Mouse (Mus musculus): ENCODE measurements around the gene Cc2d1a. TPM values are rescaled to one million over a fixed set of nuclear protein-coding genes. Genes with fewer than 3 reads are reported as not detected.

The Cc2d1a gene
- polyA plus RNA-seq (2014; fragmentation: Illumina TruSeq; extraction: RNeasy Lipid Tissue Mini Kit (QIAGEN cat#74804); ENCODE audit: insufficient read depth, low read depth, low replicate concordance) = 11.2 TPM

DNA sequence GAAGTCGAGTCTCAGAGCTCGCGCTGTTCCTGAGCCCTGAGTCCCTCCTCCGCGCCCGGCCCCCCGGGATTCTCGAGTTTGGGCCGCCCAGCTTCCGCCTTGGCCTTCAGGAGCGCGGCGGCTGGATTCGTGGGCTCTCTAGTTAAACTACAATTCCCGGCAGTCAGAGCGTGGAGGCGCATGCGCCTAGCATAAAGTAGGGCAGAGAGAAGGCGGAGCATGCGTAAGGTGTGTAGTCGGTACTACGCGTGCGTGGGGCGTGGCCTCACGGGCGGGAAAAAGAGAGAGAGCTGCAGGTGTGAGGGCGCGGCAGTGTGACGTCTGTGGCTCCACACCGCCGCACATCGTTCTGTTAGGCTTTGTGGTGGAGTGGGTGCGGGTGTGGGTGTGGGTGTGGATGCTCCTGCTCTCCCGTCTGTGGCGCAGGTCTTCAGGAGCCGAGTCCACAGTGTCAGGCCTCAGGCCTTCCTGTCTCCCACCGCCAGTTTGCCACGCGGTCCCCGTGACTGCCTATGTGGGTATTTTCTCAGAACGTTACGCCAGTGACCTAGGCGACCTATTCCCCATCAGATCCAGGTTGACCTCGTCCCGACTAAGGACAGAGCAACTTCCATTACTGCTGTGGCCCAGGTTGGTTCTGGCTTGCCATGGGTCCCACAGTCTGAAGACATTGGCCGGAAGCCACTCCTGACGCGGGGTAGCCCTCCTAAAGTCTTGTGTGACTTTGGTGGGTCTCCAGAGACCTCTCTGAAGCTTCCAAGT is at the start of gene Cc2d1a, which contains the start of gene 4930432K21Rik:
TSS of gene Cc2d1a (minus strand) at position 168 of the 762 bp plus-strand sequence.
TSS of gene 4930432K21Rik (plus strand) at position 257 of the 762 bp plus-strand sequence.

DNA sequence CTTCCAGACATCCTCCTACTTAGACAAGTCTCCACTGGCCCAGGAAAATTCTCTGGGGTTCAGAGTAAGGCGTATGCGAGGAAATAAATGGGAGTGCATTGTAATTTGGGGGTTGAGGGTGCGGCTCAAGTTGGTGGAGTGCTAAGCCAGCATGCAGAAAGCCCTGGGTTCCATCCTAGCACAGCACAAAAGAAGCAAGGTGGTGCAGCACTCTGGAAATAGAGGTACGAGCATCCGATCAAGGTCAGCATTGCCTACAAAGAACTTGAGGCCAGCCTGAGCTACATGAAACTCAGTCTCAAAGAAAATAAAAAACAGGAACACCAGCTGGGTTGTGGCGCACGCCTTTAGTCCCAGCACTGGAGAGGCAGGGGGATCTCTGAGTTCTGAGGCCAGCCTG is 37.4 kb upstream of the Cc2d1a start, which contains the start of gene Nanos3:
TSS of gene Nanos3 (minus strand) at position 101 of the 400 bp plus-strand sequence.

GRCm38 (mm10) chr8:84125656-84126055 is 22.1 kb downstream of the Cc2d1a start, which contains the start of gene Podnl1:
TSS of gene Podnl1 (plus strand) at chr8:84125989.

DNA sequence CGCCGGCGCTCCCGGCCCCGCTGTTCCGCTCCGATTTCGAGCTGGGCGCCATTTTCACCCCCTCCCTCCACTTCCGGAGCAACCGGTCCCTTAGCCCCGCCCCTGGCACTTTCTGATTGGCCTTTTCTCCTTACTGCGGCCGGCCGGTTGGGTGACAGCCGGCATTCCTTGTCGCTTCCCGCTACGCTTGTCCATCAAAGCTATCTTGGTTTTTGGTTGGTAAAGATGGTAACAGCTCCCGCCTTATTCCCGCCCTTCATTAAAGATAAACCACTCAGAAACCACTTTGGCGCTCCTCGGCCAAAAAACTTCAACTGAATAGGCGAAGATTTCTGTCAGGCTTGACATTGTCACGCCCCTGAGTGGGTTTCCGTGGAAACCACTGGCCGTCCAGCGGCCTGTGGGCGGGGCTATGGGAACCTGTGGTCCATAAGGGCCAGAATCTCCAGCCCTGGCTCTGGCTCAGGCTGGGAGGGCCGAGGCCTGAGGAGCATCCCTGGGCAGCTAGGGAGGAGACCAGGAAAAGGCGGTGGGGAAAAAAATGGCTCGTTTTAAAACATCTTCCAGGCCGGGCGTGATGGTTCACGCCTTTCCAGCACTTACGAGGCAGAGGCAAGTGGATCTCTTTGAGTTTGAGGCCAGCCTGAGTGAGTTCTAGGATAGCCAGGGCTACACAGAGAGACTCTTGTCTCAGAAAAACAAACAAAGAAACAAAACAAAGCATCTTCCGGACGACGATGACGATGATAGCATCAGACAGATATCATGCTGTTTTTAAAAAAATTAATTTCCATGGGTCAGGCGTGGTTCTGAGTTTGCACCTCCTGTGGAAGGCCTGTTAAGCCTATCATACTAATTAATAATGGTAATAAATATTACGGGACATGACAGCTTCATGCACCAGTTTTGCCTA is 42.8 kb downstream of the Cc2d1a start, which contains the start of gene Dcaf15:
TSS of gene Dcaf15 (minus strand) at position 72 of the 913 bp plus-strand sequence.

Other genes with a start within 250 kb of the Cc2d1a start
- 6.6 TPM for gene Adgrl1, start 247.8 kb downstream of the Cc2d1a start, polyA plus RNA-seq (2014; fragmentation: Illumina TruSeq; extraction: RNeasy Lipid Tissue Mini Kit (QIAGEN cat#74804); ENCODE audit: insufficient read depth, low read depth, low replicate concordance)
- 0.99 TPM for gene Gm10644, start 192.7 kb downstream of the Cc2d1a start, polyA plus RNA-seq (2014; fragmentation: Illumina TruSeq; extraction: RNeasy Lipid Tissue Mini Kit (QIAGEN cat#74804); ENCODE audit: insufficient read depth, low read depth, low replicate concordance)
- 1.9 TPM for gene Asf1b, start 192.4 kb downstream of the Cc2d1a start, polyA plus RNA-seq (2014; fragmentation: Illumina TruSeq; extraction: RNeasy Lipid Tissue Mini Kit (QIAGEN cat#74804); ENCODE audit: insufficient read depth, low read depth, low replicate concordance)
- 41.6 TPM for gene Prkaca, start 174.9 kb downstream of the Cc2d1a start, polyA plus RNA-seq (2014; fragmentation: Illumina TruSeq; extraction: RNeasy Lipid Tissue Mini Kit (QIAGEN cat#74804); ENCODE audit: insufficient read depth, low read depth, low replicate concordance)
- gene Samd1, start 150.3 kb downstream of the Cc2d1a start, polyA plus RNA-seq (2014; fragmentation: Illumina TruSeq; extraction: RNeasy Lipid Tissue Mini Kit (QIAGEN cat#74804); ENCODE audit: insufficient read depth, low read depth, low replicate concordance) = 21.5 TPM
- gene 1700067K01Rik, start 146.4 kb downstream of the Cc2d1a start, polyA plus RNA-seq (2014; fragmentation: Illumina TruSeq; extraction: RNeasy Lipid Tissue Mini Kit (QIAGEN cat#74804); ENCODE audit: insufficient read depth, low read depth, low replicate concordance) = 0.24 TPM
- 15.0 TPM for gene 2210011C24Rik, start 135.8 kb downstream of the Cc2d1a start, polyA plus RNA-seq (2014; fragmentation: Illumina TruSeq; extraction: RNeasy Lipid Tissue Mini Kit (QIAGEN cat#74804); ENCODE audit: insufficient read depth, low read depth, low replicate concordance)
- 0.21 TPM for gene Palm3, start 126.5 kb downstream of the Cc2d1a start, polyA plus RNA-seq (2014; fragmentation: Illumina TruSeq; extraction: RNeasy Lipid Tissue Mini Kit (QIAGEN cat#74804); ENCODE audit: insufficient read depth, low read depth, low replicate concordance)
- gene Il27ra, start 105.3 kb downstream of the Cc2d1a start, polyA plus RNA-seq (2014; fragmentation: Illumina TruSeq; extraction: RNeasy Lipid Tissue Mini Kit (QIAGEN cat#74804); ENCODE audit: insufficient read depth, low read depth, low replicate concordance) = 4.3 TPM
- gene Rln3, start 102.9 kb downstream of the Cc2d1a start, polyA plus RNA-seq (2014; fragmentation: Illumina TruSeq; extraction: RNeasy Lipid Tissue Mini Kit (QIAGEN cat#74804); ENCODE audit: insufficient read depth, low read depth, low replicate concordance) = 1.1 TPM
- 0.87 TPM for gene Gm10643, start 82.8 kb downstream of the Cc2d1a start, polyA plus RNA-seq (2014; fragmentation: Illumina TruSeq; extraction: RNeasy Lipid Tissue Mini Kit (QIAGEN cat#74804); ENCODE audit: insufficient read depth, low read depth, low replicate concordance)
- 6.9 TPM for gene Rfx1, start 81.1 kb downstream of the Cc2d1a start, polyA plus RNA-seq (2014; fragmentation: Illumina TruSeq; extraction: RNeasy Lipid Tissue Mini Kit (QIAGEN cat#74804); ENCODE audit: insufficient read depth, low read depth, low replicate concordance)
- gene Dcaf15, start 43.2 kb downstream of the Cc2d1a start, polyA plus RNA-seq (2014; fragmentation: Illumina TruSeq; extraction: RNeasy Lipid Tissue Mini Kit (QIAGEN cat#74804); ENCODE audit: insufficient read depth, low read depth, low replicate concordance) = 11.5 TPM
- gene Podnl1, start 21.9 kb downstream of the Cc2d1a start, polyA plus RNA-seq (2014; fragmentation: Illumina TruSeq; extraction: RNeasy Lipid Tissue Mini Kit (QIAGEN cat#74804); ENCODE audit: insufficient read depth, low read depth, low replicate concordance) = 0.66 TPM
- 0.99 TPM for gene 4930432K21Rik, start 89 bp upstream of the Cc2d1a start, polyA plus RNA-seq (2014; fragmentation: Illumina TruSeq; extraction: RNeasy Lipid Tissue Mini Kit (QIAGEN cat#74804); ENCODE audit: insufficient read depth, low read depth, low replicate concordance)
- gene Nanos3, start 37.3 kb upstream of the Cc2d1a start, polyA plus RNA-seq (2014; fragmentation: Illumina TruSeq; extraction: RNeasy Lipid Tissue Mini Kit (QIAGEN cat#74804); ENCODE audit: insufficient read depth, low read depth, low replicate concordance) = not detected
- gene Zswim4, start 89.1 kb upstream of the Cc2d1a start, polyA plus RNA-seq (2014; fragmentation: Illumina TruSeq; extraction: RNeasy Lipid Tissue Mini Kit (QIAGEN cat#74804); ENCODE audit: insufficient read depth, low read depth, low replicate concordance) = 4.6 TPM
- gene D8Ertd738e, start 101.8 kb upstream of the Cc2d1a start, polyA plus RNA-seq (2014; fragmentation: Illumina TruSeq; extraction: RNeasy Lipid Tissue Mini Kit (QIAGEN cat#74804); ENCODE audit: insufficient read depth, low read depth, low replicate concordance) = 318 TPM
- gene Mri1, start 109.4 kb upstream of the Cc2d1a start, polyA plus RNA-seq (2014; fragmentation: Illumina TruSeq; extraction: RNeasy Lipid Tissue Mini Kit (QIAGEN cat#74804); ENCODE audit: insufficient read depth, low read depth, low replicate concordance) = 15.2 TPM
- gene Ccdc130, start 122.4 kb upstream of the Cc2d1a start, polyA plus RNA-seq (2014; fragmentation: Illumina TruSeq; extraction: RNeasy Lipid Tissue Mini Kit (QIAGEN cat#74804); ENCODE audit: insufficient read depth, low read depth, low replicate concordance) = 15.0 TPM
- 0.19 TPM for gene Cacna1a, start 240.5 kb upstream of the Cc2d1a start, polyA plus RNA-seq (2014; fragmentation: Illumina TruSeq; extraction: RNeasy Lipid Tissue Mini Kit (QIAGEN cat#74804); ENCODE audit: insufficient read depth, low read depth, low replicate concordance)